Mouse (Mus musculus): Measurements from ENCODE around the gene Nsun4. TPM values are rescaled to one million over a fixed set of nuclear protein-coding genes. Genes with fewer than 3 reads are reported as not detected.

Gene Nsun4
- polyA plus RNA-seq, 1 experiment: 12.0 TPM

DNA sequence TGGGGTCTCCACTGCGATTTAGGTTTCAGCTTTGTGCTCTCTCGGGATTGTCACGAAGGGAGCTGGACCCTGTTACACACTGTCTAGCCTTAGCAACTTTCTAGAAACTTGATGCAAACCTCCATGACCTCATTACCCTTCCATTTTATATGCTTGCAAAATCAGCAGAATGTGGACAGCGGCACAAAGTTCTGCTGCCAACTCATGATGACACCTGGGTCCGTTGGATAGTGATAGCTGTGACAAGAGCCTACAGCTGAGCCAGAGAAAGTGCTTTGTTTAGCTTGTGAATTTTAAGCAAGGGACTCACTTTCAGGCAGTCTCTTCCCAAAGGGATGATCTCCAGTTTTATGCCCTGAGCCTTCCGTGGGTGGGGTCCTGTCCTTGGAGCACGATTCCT is 64.3 kb downstream of the Nsun4 start:
- TF ChIP-seq CTCF (IDR thresholded peaks at IDR 0.05; ENCODE audit: control insufficient read depth, insufficient read depth, insufficient read length) (no peak), USF1 (IDR thresholded peaks at IDR 0.05; ENCODE audit: low read depth) (no peak), MYOD1 (IDR thresholded peaks at IDR 0.05; ENCODE audit: control insufficient read depth, insufficient read length, low read depth) (no peak), MYOG (IDR thresholded peaks at IDR 0.05; ENCODE audit: control insufficient read depth, extremely low read depth, insufficient read length) (no peak), FOSL1 (IDR thresholded peaks at IDR 0.05; ENCODE audit: insufficient read depth, low read length, poor library complexity, severe bottlenecking) (no peak), CEBPB (IDR thresholded peaks at IDR 0.05; ENCODE audit: low read depth) (no peak), MAX (IDR thresholded peaks at IDR 0.05) (no peak)
- Histone ChIP-seq H3K36me3 (ENCODE audit: control insufficient read depth, insufficient read depth) (no peaks in the 10 kb centered on the region), H3K79me3 (ENCODE audit: low read depth) (no peaks in the 10 kb centered on the region), H3K27me3 (ENCODE audit: control insufficient read depth, insufficient read depth, insufficient read length) (peaks cover 11% of the 10 kb centered on the region), H3ac (ENCODE audit: control insufficient read depth, insufficient read length, low read depth) (no peak overlapping the region), H3K4me3 (ENCODE audit: insufficient read depth, poor library complexity, severe bottlenecking) (no peak overlapping the region), H3K79me2 (ENCODE audit: control insufficient read depth, insufficient read depth) (no peaks in the 10 kb centered on the region)

DNA sequence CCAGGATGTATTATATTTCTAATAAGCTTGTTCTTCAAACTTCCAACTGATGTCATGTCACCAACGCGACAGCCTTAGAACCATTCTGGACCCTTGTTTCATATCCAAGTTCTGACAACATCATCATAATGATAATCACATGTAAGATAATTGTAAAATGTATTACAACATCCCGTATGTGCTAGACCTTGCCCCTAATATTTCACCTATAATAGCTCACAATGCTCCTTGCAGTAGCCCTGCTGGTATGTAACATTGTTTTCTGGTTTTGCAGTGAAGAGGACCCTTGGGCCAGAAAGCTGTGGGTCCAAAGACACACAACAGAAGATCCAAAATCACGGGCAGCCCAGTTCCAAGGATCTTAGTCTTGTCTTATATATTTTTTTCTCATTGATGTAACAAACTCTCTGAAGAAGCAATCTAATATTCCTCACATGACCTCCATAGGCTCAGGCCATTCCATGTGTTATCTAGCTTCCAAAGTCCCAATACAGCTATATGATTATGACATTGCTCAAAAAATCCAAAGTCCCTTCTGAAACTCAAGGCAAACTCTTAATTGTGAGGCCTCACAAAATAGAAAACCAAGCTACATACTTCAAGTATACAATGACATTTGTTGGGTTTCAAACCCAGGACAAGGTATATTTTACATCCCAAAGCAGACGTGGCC is 65.7 kb downstream of the Nsun4 start:
- Histone ChIP-seq H3K36me3 (ENCODE audit: control insufficient read depth, insufficient read depth) (no peaks in the 10 kb centered on the region), H3ac (ENCODE audit: control insufficient read depth, insufficient read length, low read depth) (no peak overlapping the region), H3K27me3 (ENCODE audit: control insufficient read depth, insufficient read depth, insufficient read length) (peaks cover 7% of the 10 kb centered on the region), H3K79me2 (ENCODE audit: control insufficient read depth, insufficient read depth) (no peaks in the 10 kb centered on the region), H3K4me3 (ENCODE audit: insufficient read depth, poor library complexity, severe bottlenecking) (no peak overlapping the region), H3K79me3 (ENCODE audit: low read depth) (no peaks in the 10 kb centered on the region)
- TF ChIP-seq MYOG (IDR thresholded peaks at IDR 0.05; ENCODE audit: control insufficient read depth, extremely low read depth, insufficient read length) (no peak), CEBPB (IDR thresholded peaks at IDR 0.05; ENCODE audit: low read depth) (no peak), MYOD1 (IDR thresholded peaks at IDR 0.05; ENCODE audit: control insufficient read depth, insufficient read length, low read depth) (no peak), FOSL1 (IDR thresholded peaks at IDR 0.05; ENCODE audit: insufficient read depth, low read length, poor library complexity, severe bottlenecking) (no peak), USF1 (IDR thresholded peaks at IDR 0.05; ENCODE audit: low read depth) (no peak), MAX (IDR thresholded peaks at IDR 0.05) (no peak), CTCF (IDR thresholded peaks at IDR 0.05; ENCODE audit: control insufficient read depth, insufficient read depth, insufficient read length) (no peak)

- Histone ChIP-seq H3K27me3 (ENCODE audit: control insufficient read depth, insufficient read depth, insufficient read length) (peaks cover 7% of the 10 kb centered on the region), H3K36me3 (ENCODE audit: control insufficient read depth, insufficient read depth) (no peaks in the 10 kb centered on the region), H3K4me3 (ENCODE audit: insufficient read depth, poor library complexity, severe bottlenecking) (no peak overlapping the region), H3ac (ENCODE audit: control insufficient read depth, insufficient read length, low read depth) (no peak overlapping the region), H3K79me3 (ENCODE audit: low read depth) (no peaks in the 10 kb centered on the region), H3K79me2 (ENCODE audit: control insufficient read depth, insufficient read depth) (no peaks in the 10 kb centered on the region)
- TF ChIP-seq MYOD1 (IDR thresholded peaks at IDR 0.05; ENCODE audit: control insufficient read depth, insufficient read length, low read depth): no peak
- TF ChIP-seq CTCF (IDR thresholded peaks at IDR 0.05; ENCODE audit: control insufficient read depth, insufficient read depth, insufficient read length): no peak
- TF ChIP-seq MAX (IDR thresholded peaks at IDR 0.05): no peak
- no peak for TF ChIP-seq USF1 (IDR thresholded peaks at IDR 0.05; ENCODE audit: low read depth)
- TF ChIP-seq FOSL1 (IDR thresholded peaks at IDR 0.05; ENCODE audit: insufficient read depth, low read length, poor library complexity, severe bottlenecking): no peak
- no peak for TF ChIP-seq CEBPB (IDR thresholded peaks at IDR 0.05; ENCODE audit: low read depth)
- no peak for TF ChIP-seq MYOG (IDR thresholded peaks at IDR 0.05; ENCODE audit: control insufficient read depth, extremely low read depth, insufficient read length)
Measured at GRCm38 (mm10) chr4:115987436-115987835, 66.2 kb downstream of the Nsun4 start.

DNA sequence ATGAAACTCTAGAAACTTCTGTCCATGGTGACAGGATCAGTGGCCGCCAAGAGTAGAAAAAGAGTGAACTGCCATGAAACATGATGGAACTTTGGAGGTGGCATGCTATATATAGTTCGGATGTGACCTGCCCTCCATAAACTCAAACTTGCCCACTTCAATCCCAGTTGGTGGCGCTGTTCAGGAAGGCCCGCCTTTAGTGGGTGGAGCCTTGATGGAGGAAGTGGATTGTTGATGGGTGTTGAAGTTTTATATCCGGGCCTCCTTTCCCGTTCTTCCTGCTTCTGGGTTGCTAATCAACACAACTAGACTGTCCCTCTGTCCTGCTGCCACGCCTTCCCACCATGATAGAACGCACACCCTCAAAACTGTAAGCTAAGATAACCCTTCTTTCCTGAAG is 68.7 kb downstream of the Nsun4 start:
- no peaks in the 10 kb centered on the region for H3K79me2 ChIP-seq (ENCODE audit: control insufficient read depth, insufficient read depth)
- H3K36me3 ChIP-seq (ENCODE audit: control insufficient read depth, insufficient read depth): no peaks in the 10 kb centered on the region
- no peak overlapping the region for H3K4me3 ChIP-seq (ENCODE audit: insufficient read depth, poor library complexity, severe bottlenecking)
- H3K27me3 ChIP-seq (ENCODE audit: control insufficient read depth, insufficient read depth, insufficient read length): peaks cover 19% of the 10 kb centered on the region
- H3K79me3 ChIP-seq (ENCODE audit: low read depth): no peaks in the 10 kb centered on the region
- no peak overlapping the region for H3ac ChIP-seq (ENCODE audit: control insufficient read depth, insufficient read length, low read depth)
- TF ChIP-seq CEBPB (IDR thresholded peaks at IDR 0.05; ENCODE audit: low read depth): no peak
- no peak for TF ChIP-seq MYOD1 (IDR thresholded peaks at IDR 0.05; ENCODE audit: control insufficient read depth, insufficient read length, low read depth)
- TF ChIP-seq FOSL1 (IDR thresholded peaks at IDR 0.05; ENCODE audit: insufficient read depth, low read length, poor library complexity, severe bottlenecking): no peak
- no peak for TF ChIP-seq CTCF (IDR thresholded peaks at IDR 0.05; ENCODE audit: control insufficient read depth, insufficient read depth, insufficient read length)
- TF ChIP-seq MAX (IDR thresholded peaks at IDR 0.05): no peak
- no peak for TF ChIP-seq USF1 (IDR thresholded peaks at IDR 0.05; ENCODE audit: low read depth)
- TF ChIP-seq MYOG (IDR thresholded peaks at IDR 0.05; ENCODE audit: control insufficient read depth, extremely low read depth, insufficient read length): no peak

- H3K79me3 ChIP-seq (ENCODE audit: low read depth): no peaks in the 10 kb centered on the region
- peaks cover 28% of the 10 kb centered on the region for H3K27me3 ChIP-seq (ENCODE audit: control insufficient read depth, insufficient read depth, insufficient read length)
- no peak overlapping the region for H3K4me3 ChIP-seq (ENCODE audit: insufficient read depth, poor library complexity, severe bottlenecking)
- no peaks in the 10 kb centered on the region for H3K79me2 ChIP-seq (ENCODE audit: control insufficient read depth, insufficient read depth)
- H3K36me3 ChIP-seq (ENCODE audit: control insufficient read depth, insufficient read depth): no peaks in the 10 kb centered on the region
- no peak overlapping the region for H3ac ChIP-seq (ENCODE audit: control insufficient read depth, insufficient read length, low read depth)
- TF ChIP-seq FOSL1 (IDR thresholded peaks at IDR 0.05; ENCODE audit: insufficient read depth, low read length, poor library complexity, severe bottlenecking) (no peak), MAX (IDR thresholded peaks at IDR 0.05) (no peak), CTCF (IDR thresholded peaks at IDR 0.05; ENCODE audit: control insufficient read depth, insufficient read depth, insufficient read length) (no peak), CEBPB (IDR thresholded peaks at IDR 0.05; ENCODE audit: low read depth) (no peak)
Measured at GRCm38 (mm10) chr4:115984111-115984510, 69.6 kb downstream of the Nsun4 start.

Other genes with a start within 250 kb of the Nsun4 start
- 3.5 TPM for gene Mob3c, start 225.8 kb downstream of the Nsun4 start, polyA plus RNA-seq (2012; fragmentation: generic; extraction: Trizol)
- gene Mknk1, start 214.7 kb downstream of the Nsun4 start, polyA plus RNA-seq (2012; fragmentation: generic; extraction: Trizol): 15.3 TPM
- gene Kncn, start 169.5 kb downstream of the Nsun4 start, polyA plus RNA-seq (2012; fragmentation: generic; extraction: Trizol): not detected
- gene 6430628N08Rik, start 163.2 kb downstream of the Nsun4 start, polyA plus RNA-seq (2012; fragmentation: generic; extraction: Trizol): not detected
- gene Dmbx1, start 114.0 kb downstream of the Nsun4 start, polyA plus RNA-seq (2012; fragmentation: generic; extraction: Trizol): 0.02 TPM
- gene Faah, start 36.0 kb downstream of the Nsun4 start, polyA plus RNA-seq (2012; fragmentation: generic; extraction: Trizol): 0.06 TPM
- gene Uqcrh, start 21.2 kb upstream of the Nsun4 start, polyA plus RNA-seq (2012; fragmentation: generic; extraction: Trizol): 769 TPM
- 42.6 TPM for gene Lrrc41, start 21.4 kb upstream of the Nsun4 start, polyA plus RNA-seq (2012; fragmentation: generic; extraction: Trizol)
- 11.5 TPM for gene Rad54l, start 69.8 kb upstream of the Nsun4 start, polyA plus RNA-seq (2012; fragmentation: generic; extraction: Trizol)
- gene Pomgnt1, start 70.0 kb upstream of the Nsun4 start, polyA plus RNA-seq (2012; fragmentation: generic; extraction: Trizol): 60.4 TPM
- 1.4 TPM for gene Lurap1, start 97.5 kb upstream of the Nsun4 start, polyA plus RNA-seq (2012; fragmentation: generic; extraction: Trizol)
- gene Tspan1, start 113.7 kb upstream of the Nsun4 start, polyA plus RNA-seq (2012; fragmentation: generic; extraction: Trizol): 0.02 TPM
- not detected for gene 1700042G07Rik, start 119.5 kb upstream of the Nsun4 start, polyA plus RNA-seq (2012; fragmentation: generic; extraction: Trizol)
- not detected for gene Gm49337, start 119.5 kb upstream of the Nsun4 start, polyA plus RNA-seq (2012; fragmentation: generic; extraction: Trizol)
- 6.0 TPM for gene Pik3r3, start 167.7 kb upstream of the Nsun4 start, polyA plus RNA-seq (2012; fragmentation: generic; extraction: Trizol)